Mouse (Mus musculus): ENCODE measurements around the gene Brd2. TPM values are rescaled to one million over a fixed set of nuclear protein-coding genes. Genes with fewer than 3 reads are reported as not detected.

Gene Brd2
- polyA plus RNA-seq, 1 experiment from 2014 or later, result 116 TPM

- Histone ChIP-seq H3K9ac (ENCODE audit: low read length) (no peak overlapping the region), H3K27ac (ENCODE audit: low read depth, low read length) (no peak overlapping the region), H3K27me3 (ENCODE audit: control insufficient read depth, insufficient read depth, low read length) (peaks cover 22% of the 10 kb centered on the region), H3K4me1 (ENCODE audit: control insufficient read depth, insufficient read depth, low read length) (no peaks in the 10 kb centered on the region), H3K36me3 (ENCODE audit: control insufficient read depth, insufficient read depth, low read length) (no peaks in the 10 kb centered on the region), H3K4me2 (ENCODE audit: low read depth) (no peak overlapping the region), H3K9me3 (ENCODE audit: control insufficient read depth, low read length) (no peaks in the 10 kb centered on the region), H3K4me3 (ENCODE audit: low read depth, low read length) (no peak overlapping the region)
- no peak for DNase-seq (ENCODE audit: low spot score)
- 69% methylated on average over 7 of the region's 7 CpGs for WGBS
- ATAC-seq (ENCODE audit: insufficient read depth, low FRiP score, low TSS enrichment), result no peak
These were observed 15.2 kb upstream of the Brd2 start for GRCm38 (mm10) chr17:34137601-34138000.

GRCm38 (mm10) chr17:34135297-34136224 lies 13.1 kb upstream of the Brd2 start:
- Histone ChIP-seq H3K9ac (ENCODE audit: low read length) (no peak overlapping the region), H3K4me1 (ENCODE audit: control insufficient read depth, insufficient read depth, low read length) (no peaks in the 10 kb centered on the region), H3K36me3 (ENCODE audit: control insufficient read depth, insufficient read depth, low read length) (no peaks in the 10 kb centered on the region), H3K9me3 (ENCODE audit: control insufficient read depth, low read length) (no peaks in the 10 kb centered on the region), H3K27ac (ENCODE audit: low read depth, low read length) (no peak overlapping the region), H3K4me3 (ENCODE audit: low read depth, low read length) (peak overlapping the region; percentile 21), H3K27me3 (ENCODE audit: control insufficient read depth, insufficient read depth, low read length) (peaks cover 19% of the 10 kb centered on the region), H3K4me2 (ENCODE audit: low read depth) (peak overlapping the region; percentile 54)
- peak; percentile 98 for DNase-seq (ENCODE audit: low spot score)
- 6% methylated on average over 31 of the region's 31 CpGs for WGBS
- peak; percentile 99 for ATAC-seq (ENCODE audit: insufficient read depth, low FRiP score, low TSS enrichment)

- Histone ChIP-seq H3K36me3 (ENCODE audit: control insufficient read depth, insufficient read depth, low read length) (no peaks in the 10 kb centered on the region), H3K4me1 (ENCODE audit: control insufficient read depth, insufficient read depth, low read length) (no peaks in the 10 kb centered on the region; the same call in 1 of the 2 replicates), H3K4me3 (ENCODE audit: low read depth, low read length) (no peak overlapping the region), H3K4me2 (ENCODE audit: low read depth) (no peak overlapping the region), H3K9me3 (ENCODE audit: control insufficient read depth, low read length) (no peaks in the 10 kb centered on the region), H3K27ac (ENCODE audit: low read depth, low read length) (no peak overlapping the region), H3K27me3 (ENCODE audit: control insufficient read depth, insufficient read depth, low read length) (peaks cover 12% of the 10 kb centered on the region), H3K9ac (ENCODE audit: low read length) (no peak overlapping the region)
- ATAC-seq (ENCODE audit: insufficient read depth, low FRiP score, low TSS enrichment), result no peak
- no peak for DNase-seq (ENCODE audit: low spot score)
- 80% methylated on average over 3 of the region's 3 CpGs for WGBS
These were observed 12.0 kb upstream of the Brd2 start for GRCm38 (mm10) chr17:34134451-34134850.

GRCm38 (mm10) chr17:34133289-34133688 lies 10.9 kb upstream of the Brd2 start:
- Histone ChIP-seq H3K4me3 (ENCODE audit: low read depth, low read length) (no peak overlapping the region), H3K4me2 (ENCODE audit: low read depth) (no peak overlapping the region), H3K27ac (ENCODE audit: low read depth, low read length) (no peak overlapping the region), H3K36me3 (ENCODE audit: control insufficient read depth, insufficient read depth, low read length) (no peaks in the 10 kb centered on the region), H3K4me1 (ENCODE audit: control insufficient read depth, insufficient read depth, low read length) (peaks cover 5% of the 10 kb centered on the region), H3K9me3 (ENCODE audit: control insufficient read depth, low read length) (no peaks in the 10 kb centered on the region), H3K9ac (ENCODE audit: low read length) (no peak overlapping the region), H3K27me3 (ENCODE audit: control insufficient read depth, insufficient read depth, low read length) (peaks cover 3% of the 10 kb centered on the region)
- DNase-seq (ENCODE audit: low spot score) (no peak), ATAC-seq (ENCODE audit: insufficient read depth, low FRiP score, low TSS enrichment) (no peak)
- WGBS, result 86% methylated on average over 11 of the region's 11 CpGs

GRCm38 (mm10) chr17:34131911-34132310 lies 9.5 kb upstream of the Brd2 start:
- H3K4me1 ChIP-seq (ENCODE audit: control insufficient read depth, insufficient read depth, low read length), result peaks cover 8% of the 10 kb centered on the region
- H3K27me3 ChIP-seq (ENCODE audit: control insufficient read depth, insufficient read depth, low read length), result no peaks in the 10 kb centered on the region
- 81% methylated on average over 7 of the region's 7 CpGs for WGBS
- no peak overlapping the region for H3K4me2 ChIP-seq (ENCODE audit: low read depth)
- no peaks in the 10 kb centered on the region for H3K9me3 ChIP-seq (ENCODE audit: control insufficient read depth, low read length)
- no peak overlapping the region for H3K4me3 ChIP-seq (ENCODE audit: low read depth, low read length)
- DNase-seq (ENCODE audit: low spot score) (no peak), ATAC-seq (ENCODE audit: insufficient read depth, low FRiP score, low TSS enrichment) (no peak)
- no peak overlapping the region for H3K9ac ChIP-seq (ENCODE audit: low read length)
- H3K27ac ChIP-seq (ENCODE audit: low read depth, low read length), result no peak overlapping the region
- no peaks in the 10 kb centered on the region for H3K36me3 ChIP-seq (ENCODE audit: control insufficient read depth, insufficient read depth, low read length)

- Histone ChIP-seq H3K4me2 (ENCODE audit: low read depth) (no peak overlapping the region), H3K9me3 (ENCODE audit: control insufficient read depth, low read length) (no peaks in the 10 kb centered on the region), H3K27ac (ENCODE audit: low read depth, low read length) (no peak overlapping the region), H3K36me3 (ENCODE audit: control insufficient read depth, insufficient read depth, low read length) (no peaks in the 10 kb centered on the region), H3K4me1 (ENCODE audit: control insufficient read depth, insufficient read depth, low read length) (peaks cover 8% of the 10 kb centered on the region), H3K9ac (ENCODE audit: low read length) (no peak overlapping the region), H3K4me3 (ENCODE audit: low read depth, low read length) (no peak overlapping the region), H3K27me3 (ENCODE audit: control insufficient read depth, insufficient read depth, low read length) (no peaks in the 10 kb centered on the region)
- DNase-seq (ENCODE audit: low spot score) (no peak), ATAC-seq (ENCODE audit: insufficient read depth, low FRiP score, low TSS enrichment) (no peak)
- WGBS, result 79% methylated on average over 19 of the region's 19 CpGs
These were observed 7.9 kb upstream of the Brd2 start for GRCm38 (mm10) chr17:34130073-34130947.

- no peaks in the 10 kb centered on the region for H3K36me3 ChIP-seq (ENCODE audit: control insufficient read depth, insufficient read depth, low read length)
- no peaks in the 10 kb centered on the region for H3K27me3 ChIP-seq (ENCODE audit: control insufficient read depth, insufficient read depth, low read length)
- DNase-seq (ENCODE audit: low spot score), result peak; percentile 34
- H3K4me1 ChIP-seq (ENCODE audit: control insufficient read depth, insufficient read depth, low read length), result peaks cover 8% of the 10 kb centered on the region
- ATAC-seq (ENCODE audit: insufficient read depth, low FRiP score, low TSS enrichment), result no peak
- H3K4me3 ChIP-seq (ENCODE audit: low read depth, low read length), result no peak overlapping the region
- H3K9ac ChIP-seq (ENCODE audit: low read length), result peak overlapping the region; percentile 18; the same call in 1 of the 2 replicates
- no peaks in the 10 kb centered on the region for H3K9me3 ChIP-seq (ENCODE audit: control insufficient read depth, low read length)
- H3K27ac ChIP-seq (ENCODE audit: low read depth, low read length), result no peak overlapping the region
- peak overlapping the region; percentile 9; the same call in 1 of the 2 replicates for H3K4me2 ChIP-seq (ENCODE audit: low read depth)
- 24% methylated on average over 18 of the region's 18 CpGs for WGBS
These were observed 6.7 kb upstream of the Brd2 start for GRCm38 (mm10) chr17:34128944-34129791.
